Mouse (Mus musculus) CD4-positive helper T cell, adult 2 months (primary cell): ENCODE data around the gene Hdac2.

Experiments used
- DNase-seq: peaks from one replicate; pipeline ENCODE4 v3.0.0-alpha.2; 2012; ENCODE audit warnings: low read depth, missing footprints, low spot score

The Hdac2 gene

DNA sequence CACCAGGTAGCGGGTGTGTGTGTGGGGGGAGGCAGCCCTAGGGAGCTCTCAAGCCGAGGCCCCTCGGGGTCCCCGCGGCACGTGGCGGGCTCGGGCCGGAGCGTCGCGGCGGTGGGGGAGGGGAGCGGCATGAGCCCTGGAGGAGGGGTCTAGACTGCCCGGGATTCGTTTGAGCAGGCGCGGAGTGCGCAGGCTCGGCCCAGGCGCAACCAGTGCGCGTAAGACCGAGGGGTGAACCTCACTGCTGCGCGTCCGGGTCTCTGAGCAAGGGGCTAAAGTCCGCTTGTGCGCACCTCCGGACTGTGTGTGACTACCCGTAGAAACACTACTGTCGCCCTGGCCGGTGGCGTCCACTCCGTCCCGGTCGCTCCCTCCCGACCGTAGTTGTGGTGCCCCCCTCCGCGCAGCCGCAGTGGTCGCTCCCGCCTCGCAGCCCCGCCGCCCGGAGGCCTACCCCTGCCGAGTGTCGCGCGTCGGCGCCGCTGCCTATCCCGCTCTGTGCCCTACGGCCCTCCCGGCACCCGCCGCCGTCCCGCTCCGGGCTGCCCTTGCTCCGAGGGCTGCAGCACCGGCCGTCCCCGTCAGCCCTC is at the start of gene Hdac2:
Gene Hdac2 (plus strand): TSS at position 459 of the 590 bp plus-strand sequence.
- DNase-seq = peak; percentile 91

- no peak for DNase-seq
These were observed 46.1 kb upstream of the Hdac2 start for GRCm38 (mm10) chr10:36928212-36928611.

DNA sequence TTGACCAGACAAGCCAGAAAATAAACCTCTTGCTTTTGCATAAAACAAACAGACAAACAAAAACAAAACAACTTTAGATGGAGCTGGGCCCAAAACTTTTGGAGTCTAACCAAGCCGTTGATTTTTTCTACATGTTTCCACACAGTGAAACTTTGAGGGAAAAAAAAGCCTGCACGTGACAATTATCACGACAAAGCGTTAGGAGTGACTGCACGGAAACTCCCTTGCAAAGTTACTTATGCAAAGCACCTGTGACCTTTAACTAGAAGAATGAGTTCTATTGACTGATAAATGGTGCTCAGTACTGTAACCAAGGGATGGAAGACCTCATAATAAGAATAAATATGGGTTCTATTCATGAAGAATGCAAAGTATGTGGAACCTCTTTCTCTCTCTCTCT is 38.5 kb upstream of the Hdac2 start:
- no peak for DNase-seq

DNA sequence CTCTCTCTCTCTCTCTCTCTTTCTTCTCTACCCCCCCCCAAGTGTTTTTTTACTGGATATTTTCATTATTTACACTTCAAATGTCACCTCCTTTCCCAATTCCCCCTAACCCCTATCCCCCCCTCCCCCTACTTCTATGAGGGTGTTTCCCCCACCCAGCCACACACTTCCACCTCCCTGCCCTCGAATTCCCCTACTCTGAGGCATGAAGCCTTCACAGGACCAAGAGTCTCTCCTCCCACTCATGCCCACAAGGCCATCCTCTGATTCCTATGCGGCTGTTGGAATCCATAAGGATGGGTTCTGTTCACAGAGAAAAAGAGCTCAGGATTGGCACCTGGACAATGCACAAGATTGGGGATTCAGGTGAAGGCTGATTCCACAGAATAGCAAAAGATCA is 38.1 kb upstream of the Hdac2 start:
- DNase-seq = no peak

GRCm38 (mm10) chr10:36951742-36952141 is 22.6 kb upstream of the Hdac2 start:
- no peak for DNase-seq

DNA sequence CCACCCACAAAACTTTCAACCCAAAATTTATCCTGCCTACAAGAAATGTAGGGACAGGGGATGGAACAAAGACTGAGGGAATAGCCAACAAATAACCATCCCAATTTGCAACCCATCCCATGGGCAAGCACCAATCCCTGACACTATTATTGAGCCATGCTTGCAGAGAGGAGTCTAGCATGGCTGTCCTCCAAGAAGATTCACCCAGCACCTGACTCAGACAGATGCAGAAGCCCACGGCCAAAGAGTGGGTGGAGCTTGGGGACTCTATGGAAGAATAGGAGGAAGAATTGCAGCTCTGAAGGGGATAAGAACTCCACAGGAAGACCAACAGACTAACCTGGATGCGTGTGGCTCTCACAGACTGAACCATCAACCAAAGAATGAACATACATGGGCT is 21.7 kb upstream of the Hdac2 start:
- DNase-seq = no peak

DNA sequence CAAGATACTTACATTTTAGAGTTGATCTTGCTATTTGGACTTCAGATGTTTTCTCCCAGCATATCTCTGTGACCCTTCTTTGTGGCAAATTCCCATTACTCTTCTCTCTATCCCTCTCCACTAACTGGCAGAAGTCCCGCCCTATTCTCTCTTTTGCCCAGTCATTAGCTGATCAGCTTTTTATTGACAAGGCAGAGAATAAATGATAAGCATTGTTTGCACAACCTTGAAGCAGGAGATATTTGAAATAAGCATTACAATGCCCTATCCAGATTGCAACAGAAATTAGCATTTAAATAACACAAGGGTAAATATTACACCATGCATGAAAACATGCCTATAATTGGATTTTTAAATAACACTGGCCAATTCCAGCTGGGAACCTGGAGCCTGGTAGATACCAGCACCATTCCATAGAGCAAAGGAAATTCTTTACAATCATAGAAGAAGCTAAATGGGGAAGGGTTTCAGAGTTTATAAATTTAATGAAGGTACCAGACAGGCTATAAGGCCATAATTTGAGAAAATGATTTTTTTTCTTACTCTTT is 14.7 kb upstream of the Hdac2 start:
- no peak for DNase-seq

DNA sequence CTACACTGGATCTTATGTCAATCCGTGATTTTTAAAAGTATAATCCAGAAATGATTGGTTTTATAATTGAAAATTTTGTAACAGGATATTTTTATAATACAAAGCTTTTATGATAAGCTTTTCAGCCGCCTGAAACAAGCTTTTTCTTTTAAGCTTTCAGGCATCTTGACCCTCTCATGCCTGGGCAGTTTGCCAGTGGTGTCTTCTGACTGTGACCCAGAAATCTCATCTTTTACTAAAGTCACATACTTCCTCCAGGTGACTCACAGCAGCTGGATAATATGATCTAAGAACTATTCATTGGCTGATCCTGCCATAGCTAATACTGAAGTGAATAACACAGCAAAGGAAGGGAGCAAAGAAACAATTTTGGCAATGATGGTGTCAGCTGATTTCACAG is 9.9 kb upstream of the Hdac2 start:
- DNase-seq = no peak

DNA sequence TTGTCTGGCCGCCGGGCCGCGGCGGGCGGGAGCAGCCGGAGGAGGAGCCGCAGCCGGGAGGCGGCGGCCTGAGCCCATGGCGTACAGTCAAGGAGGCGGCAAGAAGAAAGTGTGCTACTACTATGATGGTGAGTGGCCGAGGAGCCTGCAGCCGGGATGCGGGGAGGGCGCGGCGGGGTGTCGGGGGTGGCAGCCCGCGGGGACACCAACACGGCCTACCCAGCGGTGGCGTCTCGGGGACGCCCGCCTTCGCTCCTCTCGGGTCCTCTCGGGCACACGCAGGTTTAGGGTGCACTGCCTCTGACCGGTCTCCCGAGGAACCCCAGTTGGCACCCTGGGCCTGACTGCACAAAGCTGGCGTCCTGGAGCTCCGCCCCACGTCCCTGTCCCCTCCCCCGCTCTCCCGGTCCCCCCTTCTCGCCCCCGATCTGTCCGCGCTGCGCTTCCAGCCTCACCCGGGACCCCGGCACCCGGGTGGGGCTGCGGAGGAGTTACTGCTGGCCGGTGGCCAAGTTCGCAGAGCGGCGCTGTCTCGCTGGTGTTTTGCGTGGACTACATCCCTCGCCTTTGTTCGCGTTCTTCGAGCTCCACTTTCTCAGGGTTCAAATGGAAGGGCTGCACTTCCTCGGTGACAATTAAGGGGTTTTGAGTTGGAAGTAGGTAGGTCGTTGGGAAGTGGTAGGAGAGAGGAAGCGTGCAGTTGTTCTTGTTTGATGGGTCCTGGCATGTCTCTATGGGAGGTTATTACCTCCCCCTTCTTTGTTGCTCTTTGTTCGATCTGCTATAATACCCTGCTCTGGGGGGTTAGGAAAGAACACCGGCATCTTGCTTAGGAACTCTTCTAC is 554 bp downstream of the Hdac2 start:
- no peak for DNase-seq

- no peak for DNase-seq
These were observed 7.5 kb downstream of the Hdac2 start for GRCm38 (mm10) chr10:36981866-36982265.

DNA sequence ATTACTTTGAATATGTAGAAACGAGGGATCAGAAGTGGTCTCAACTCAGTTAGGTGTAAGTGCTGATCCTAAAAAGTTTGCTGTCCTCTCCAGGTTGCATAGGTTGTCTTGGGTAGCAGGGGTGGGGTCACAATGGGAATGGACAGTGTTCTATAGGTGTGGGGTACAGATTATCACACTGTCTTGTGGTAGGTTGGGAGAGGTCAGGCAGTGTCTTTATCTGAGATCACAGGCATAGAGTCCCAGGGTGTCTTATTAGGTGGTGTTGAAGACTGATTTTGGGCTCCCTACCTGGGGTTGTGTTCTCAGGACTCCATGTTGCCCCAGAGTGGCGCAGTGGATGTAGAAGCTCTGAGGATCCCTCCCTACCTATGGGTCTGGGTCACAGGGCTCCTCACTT is 17.8 kb downstream of the Hdac2 start:
- no peak for DNase-seq

DNA sequence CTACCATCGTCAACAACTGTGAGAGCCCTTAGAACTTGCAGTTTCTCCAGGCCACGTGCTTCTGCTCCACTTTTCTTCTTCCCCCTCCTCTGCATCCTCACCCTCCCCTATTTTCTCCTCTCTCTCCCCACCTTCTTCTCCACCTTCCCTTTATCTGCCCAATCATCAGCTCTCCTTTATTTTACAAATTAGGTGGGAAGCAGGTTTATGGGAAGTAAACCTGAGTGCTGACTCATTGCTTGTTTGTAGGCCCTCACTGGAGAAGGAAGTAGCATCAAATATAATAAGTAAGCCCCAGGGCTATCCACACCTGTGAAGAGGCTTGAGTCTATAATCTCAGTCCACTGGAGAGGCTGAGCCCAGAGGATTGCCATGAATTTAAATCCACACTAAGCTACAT is 26.5 kb downstream of the Hdac2 start:
- no peak for DNase-seq

DNA sequence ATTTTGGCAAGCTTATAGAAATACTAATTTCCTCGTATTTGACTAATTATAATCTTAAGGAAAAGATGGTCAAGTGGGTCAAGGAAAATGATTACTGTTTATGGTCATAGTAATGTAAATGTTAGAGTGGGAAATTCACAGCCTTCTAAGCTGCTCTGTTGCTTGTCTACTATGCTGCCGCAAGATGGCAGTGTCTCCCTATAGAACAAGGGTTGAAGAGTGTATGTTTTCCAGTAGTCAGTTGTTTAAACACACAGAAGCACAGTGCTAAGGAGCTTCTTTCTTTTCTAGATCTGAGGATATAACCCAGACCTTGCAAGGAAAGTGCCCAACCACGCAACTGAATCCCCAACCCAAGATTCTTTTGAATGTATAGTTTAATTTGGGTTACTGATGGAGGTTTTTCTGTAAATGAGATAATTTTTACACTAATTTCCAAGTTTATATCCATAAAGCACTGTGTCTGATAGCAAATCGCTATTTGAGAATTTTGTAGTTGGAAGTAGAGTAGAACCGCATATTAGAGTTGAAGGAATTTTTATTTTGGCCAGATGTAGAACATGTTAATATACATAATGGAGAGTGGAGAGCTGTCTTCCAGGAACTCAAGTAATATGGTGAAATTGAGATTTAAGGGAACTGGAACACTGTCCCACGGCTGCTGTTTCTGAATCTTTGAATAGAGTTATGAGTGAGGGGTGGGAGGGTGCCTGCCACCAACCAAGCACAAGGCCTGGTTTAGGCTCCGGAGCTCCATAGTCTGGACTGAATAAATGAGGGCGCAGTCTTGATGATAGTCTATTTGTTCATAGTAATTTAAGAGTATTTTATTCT is 40.1 kb downstream of the Hdac2 start:
- peak; percentile 49 for DNase-seq

- no peak for DNase-seq
These were observed 41.4 kb downstream of the Hdac2 start for GRCm38 (mm10) chr10:37015729-37016128.

GRCm38 (mm10) chr10:37016200-37016599 is 41.9 kb downstream of the Hdac2 start:
- no peak for DNase-seq

- no peak for DNase-seq
These were observed 50.0 kb downstream of the Hdac2 start for GRCm38 (mm10) chr10:37024301-37024700.

- no peak for DNase-seq
These were observed 54.3 kb downstream of the Hdac2 start for GRCm38 (mm10) chr10:37028651-37029050.

DNA sequence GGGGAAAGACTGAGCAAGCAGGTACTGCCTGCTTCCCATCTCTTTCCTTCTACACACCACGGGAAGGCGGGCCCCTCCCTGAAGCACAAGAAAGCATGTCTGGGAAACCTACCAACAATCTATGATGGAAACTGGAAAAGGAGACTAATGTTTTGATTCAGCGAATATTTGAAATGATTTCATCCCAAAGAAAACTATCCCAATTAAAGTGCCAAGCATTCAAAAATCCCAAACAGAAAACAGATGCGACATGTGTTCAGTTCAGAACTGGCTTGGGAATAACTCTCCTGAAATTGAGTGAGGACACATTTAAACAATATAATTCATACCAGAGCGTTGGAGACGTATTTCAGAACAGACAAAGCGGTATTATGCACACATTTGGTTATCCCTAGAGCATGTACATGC is 60.8 kb downstream of the Hdac2 start:
- no peak for DNase-seq

DNA sequence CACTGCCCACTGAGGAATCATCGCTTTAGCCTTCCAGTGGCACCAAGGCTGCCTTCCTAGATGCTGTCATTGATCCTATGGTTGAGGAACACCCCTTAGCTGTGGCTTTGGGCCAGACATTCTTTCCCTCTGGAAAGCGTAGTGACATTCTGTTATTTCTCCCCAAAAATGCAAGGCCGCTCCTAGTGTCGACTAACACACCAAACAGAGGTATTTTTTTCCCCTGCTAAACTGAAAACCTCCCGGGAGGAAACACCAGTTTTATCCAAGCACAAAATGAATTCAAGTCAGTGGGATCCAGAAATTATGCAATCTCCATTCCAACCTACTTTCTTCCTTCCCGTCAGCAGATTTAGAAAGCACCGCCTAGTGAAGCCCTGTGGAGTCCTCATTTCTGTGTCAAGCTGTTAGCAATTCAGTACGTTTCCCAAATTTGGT is 73.3 kb downstream of the Hdac2 start:
- no peak for DNase-seq
